Mouse (Mus musculus): ENCODE measurements around the gene Tulp4. TPM values are rescaled to one million over a fixed set of nuclear protein-coding genes. Genes with fewer than 3 reads are reported as not detected.
"Not testable (repeated sequence)": the region's sequence is repeated elsewhere in the genome, so short reads cannot be mapped to it uniquely, and the experiment has no call there.

Tulp4 gene
- polyA plus RNA-seq, 1 experiment = 37.1 TPM

DNA sequence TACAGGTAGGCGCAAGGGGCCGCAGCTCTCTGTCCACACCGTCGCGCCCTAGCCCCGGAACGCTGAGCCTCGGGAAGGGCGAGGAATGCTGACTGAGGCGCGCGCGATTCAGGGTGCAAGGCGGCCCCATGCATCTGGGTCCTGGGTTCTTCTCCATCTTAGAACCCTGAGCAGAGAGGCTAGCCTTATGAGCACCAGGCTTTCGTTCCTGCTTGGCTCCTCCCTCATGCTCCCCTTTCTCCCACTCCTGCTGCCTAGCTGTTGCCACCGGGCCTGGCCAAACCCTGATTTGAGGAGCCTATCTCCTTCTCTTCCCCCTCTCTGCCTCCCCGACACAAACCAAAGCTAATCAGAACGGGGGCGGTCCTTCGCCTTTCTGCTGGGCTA, 150.8 kb downstream of the Tulp4 start:
- H3K27ac ChIP-seq (replicated peaks; ENCODE audit: low read depth, low read length); H3K4me3 ChIP-seq (ENCODE audit: insufficient read depth, low read depth, low read length); H3K4me1 ChIP-seq (ENCODE audit: control insufficient read depth, insufficient read depth, insufficient read length, low read length): not testable (repeated sequence)

DNA sequence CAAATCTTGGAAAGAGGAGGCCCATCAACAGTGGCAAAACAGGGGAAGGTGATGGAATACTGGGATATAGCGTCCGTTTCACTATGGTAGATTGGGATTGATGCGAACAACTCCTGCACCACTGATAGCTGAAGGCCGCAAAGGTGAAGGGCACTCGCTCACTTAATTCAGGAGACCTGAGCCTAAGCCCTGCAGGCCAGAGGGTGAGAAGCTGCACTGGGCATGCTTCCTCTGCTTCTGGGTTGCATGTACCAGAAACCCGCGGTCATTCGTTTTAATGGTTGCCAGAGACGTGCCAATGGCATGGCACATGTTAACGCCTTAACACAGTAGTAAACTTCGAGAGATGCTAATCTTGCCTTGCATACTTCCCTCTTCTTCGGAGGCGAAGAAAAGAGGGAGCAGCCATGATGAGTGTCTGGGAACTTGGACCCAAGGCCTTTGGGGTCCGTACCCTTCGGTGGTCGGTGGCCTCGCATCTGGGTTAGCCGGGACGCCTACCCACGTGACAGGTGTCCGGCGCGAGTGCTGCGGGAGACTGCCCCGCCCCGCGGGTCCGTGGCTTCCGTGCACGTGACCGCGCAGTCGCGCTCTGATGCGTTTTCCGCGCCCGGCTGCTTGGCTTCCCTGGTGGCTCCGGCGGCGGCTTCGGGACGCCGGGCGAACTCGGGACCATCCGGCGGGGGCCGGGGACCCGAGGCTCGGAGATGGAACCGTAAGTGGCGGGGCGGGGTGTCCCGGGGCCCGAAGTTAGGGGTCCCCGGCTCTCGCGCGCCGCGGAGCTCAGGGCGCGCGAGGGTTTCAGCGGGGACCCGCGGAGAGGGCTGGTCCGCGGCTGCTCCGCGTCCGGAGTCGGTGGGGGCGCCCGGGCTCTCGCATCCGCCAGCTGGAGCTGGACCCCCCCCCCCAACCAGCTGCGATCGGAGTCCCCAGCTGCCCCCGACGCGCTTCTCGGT, 163.9 kb downstream of the Tulp4 start:
- H3K4me1 ChIP-seq (ENCODE audit: control insufficient read depth, insufficient read depth, insufficient read length, low read length); H3K27ac ChIP-seq (replicated peaks; ENCODE audit: low read depth, low read length): not testable (repeated sequence)
- H3K4me3 ChIP-seq (ENCODE audit: insufficient read depth, low read depth, low read length) = peak overlapping the region; percentile 57

DNA sequence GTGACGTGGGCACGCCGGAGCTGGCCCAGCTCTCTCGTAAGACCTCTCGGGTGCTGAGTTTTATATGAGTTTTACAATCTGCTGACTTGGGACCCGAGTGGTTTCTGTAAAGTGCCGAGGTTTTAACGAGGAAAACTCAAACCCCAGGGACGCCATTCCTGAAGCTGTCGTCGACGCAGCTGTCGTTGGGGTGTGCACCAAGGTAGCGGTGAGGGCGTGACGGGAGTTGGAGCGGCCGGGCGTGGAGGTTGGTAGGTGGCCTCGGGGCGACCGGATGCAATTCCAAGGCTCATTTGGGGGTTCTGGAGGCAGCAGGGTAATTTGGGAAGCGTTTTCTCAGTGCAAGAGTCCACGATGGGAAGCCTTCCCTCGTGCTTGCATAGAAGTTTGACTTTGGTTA, 164.6 kb downstream of the Tulp4 start:
- H3K27ac ChIP-seq (replicated peaks; ENCODE audit: low read depth, low read length) = not testable (repeated sequence)

DNA sequence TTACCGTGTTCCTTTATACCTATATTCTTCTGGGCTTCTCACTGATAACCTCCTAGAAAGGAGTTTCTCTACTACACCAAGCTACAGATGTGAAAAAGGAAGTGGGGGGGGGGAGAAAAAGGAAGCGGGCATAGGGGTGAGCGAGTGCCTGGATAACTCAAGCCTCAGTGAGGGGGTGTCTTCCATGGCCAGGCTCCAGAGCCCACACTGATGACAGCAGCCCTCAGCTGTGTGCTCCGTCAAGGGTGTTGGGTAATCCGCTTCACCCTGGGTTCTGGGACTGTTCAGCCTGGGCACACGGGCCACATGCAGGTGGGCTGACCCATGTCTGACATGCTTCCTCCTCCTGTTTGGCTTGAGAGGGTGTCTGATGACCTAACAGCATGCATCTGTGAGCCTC, 165.7 kb downstream of the Tulp4 start:
- not testable (repeated sequence) for H3K27ac ChIP-seq (replicated peaks; ENCODE audit: low read depth, low read length); H3K4me3 ChIP-seq (ENCODE audit: insufficient read depth, low read depth, low read length); H3K4me1 ChIP-seq (ENCODE audit: control insufficient read depth, insufficient read depth, insufficient read length, low read length)

More for the DNA sequence above, 164.6 kb downstream of the Tulp4 start:
- peak overlapping the region; percentile 57 for H3K4me3 ChIP-seq (ENCODE audit: insufficient read depth, low read depth, low read length)
- not testable (repeated sequence) for H3K4me1 ChIP-seq (ENCODE audit: control insufficient read depth, insufficient read depth, insufficient read length, low read length)

DNA sequence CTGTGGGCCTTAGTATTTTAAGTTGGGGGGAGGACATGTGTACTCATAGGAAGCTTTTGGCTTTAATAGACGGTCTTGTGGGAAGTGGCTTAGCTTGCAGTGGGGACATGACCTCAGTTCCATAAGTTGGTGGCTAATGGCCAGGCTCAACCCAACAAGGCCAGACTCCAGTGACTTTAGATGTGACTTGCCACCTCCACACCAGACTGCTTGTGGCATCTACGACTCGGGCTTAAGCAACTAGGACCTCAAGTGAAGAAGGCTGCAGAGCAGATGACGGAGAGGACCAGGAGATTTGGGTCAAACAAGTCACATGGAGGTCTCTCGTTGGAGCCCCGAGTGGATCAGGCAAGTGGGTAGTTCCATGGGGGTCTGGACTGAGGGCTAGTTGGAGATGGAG, 168.5 kb downstream of the Tulp4 start:
- H3K4me3 ChIP-seq (ENCODE audit: insufficient read depth, low read depth, low read length); H3K27ac ChIP-seq (replicated peaks; ENCODE audit: low read depth, low read length): not testable (repeated sequence)

DNA sequence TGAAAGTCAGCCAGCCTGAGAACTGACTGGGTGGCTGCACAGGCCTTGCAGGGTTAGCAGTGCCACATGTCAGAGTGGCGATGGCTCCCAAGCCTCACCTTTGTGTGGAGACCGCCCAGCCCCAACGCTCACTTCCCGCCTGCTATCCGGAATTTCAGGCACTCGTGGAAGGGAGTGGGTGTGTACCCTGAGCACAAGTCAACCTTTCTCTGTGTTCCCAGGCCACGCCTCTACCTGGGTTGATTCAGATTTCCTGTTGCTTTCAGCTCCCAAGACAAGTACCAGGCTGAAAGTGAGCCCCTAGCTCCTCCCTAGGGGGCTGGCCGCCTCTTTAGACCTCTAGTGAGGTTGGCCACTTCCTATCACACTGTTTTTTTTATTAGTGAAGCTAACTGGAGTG, 173.0 kb downstream of the Tulp4 start:
- not testable (repeated sequence) for H3K4me3 ChIP-seq (ENCODE audit: insufficient read depth, low read depth, low read length); H3K4me1 ChIP-seq (ENCODE audit: control insufficient read depth, insufficient read depth, insufficient read length, low read length); H3K27ac ChIP-seq (replicated peaks; ENCODE audit: low read depth, low read length)

More for the DNA sequence above, 168.5 kb downstream of the Tulp4 start:
- H3K4me1 ChIP-seq (ENCODE audit: control insufficient read depth, insufficient read depth, insufficient read length, low read length) = not testable (repeated sequence)

DNA sequence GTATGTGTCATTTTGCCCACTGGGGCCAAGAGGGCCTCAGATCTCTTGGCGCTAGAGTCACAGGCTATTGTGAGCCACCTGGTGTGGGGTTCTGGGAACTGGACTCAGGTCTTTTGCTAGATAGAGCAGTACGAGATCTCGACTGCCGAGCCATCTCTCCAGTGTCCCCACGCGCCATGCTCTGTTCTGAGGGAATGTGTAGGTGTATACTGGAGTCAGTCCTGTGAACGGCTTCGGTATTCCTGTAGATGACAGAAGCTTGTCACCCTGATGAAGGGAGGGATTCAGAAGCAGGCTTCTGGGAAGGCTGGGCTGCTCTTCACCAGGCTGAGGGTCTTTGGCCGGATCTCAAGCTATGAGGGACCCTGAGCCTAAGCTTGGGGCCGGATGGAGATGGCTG, 173.5 kb downstream of the Tulp4 start:
- H3K27ac ChIP-seq (replicated peaks; ENCODE audit: low read depth, low read length); H3K4me3 ChIP-seq (ENCODE audit: insufficient read depth, low read depth, low read length); H3K4me1 ChIP-seq (ENCODE audit: control insufficient read depth, insufficient read depth, insufficient read length, low read length): not testable (repeated sequence)

DNA sequence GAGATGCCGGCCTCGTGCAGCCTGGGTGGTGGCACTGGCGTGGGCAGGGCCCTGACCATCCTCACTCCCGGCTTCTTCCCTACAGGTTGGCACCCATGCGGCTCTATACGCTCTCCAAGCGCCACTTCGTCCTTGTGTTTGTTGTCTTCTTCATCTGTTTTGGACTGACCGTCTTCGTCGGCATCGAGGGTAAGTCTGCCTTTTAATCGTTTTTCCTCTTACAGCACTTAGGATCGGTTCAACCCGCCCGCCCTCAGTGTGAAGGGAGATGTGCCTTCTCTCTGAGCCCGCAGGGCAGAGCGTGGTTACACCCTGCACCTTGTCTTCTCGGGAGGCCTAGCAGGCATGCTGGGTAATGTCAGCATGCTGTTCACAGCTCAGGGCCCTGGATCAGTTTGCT, 174.3 kb downstream of the Tulp4 start:
- H3K4me3 ChIP-seq (ENCODE audit: insufficient read depth, low read depth, low read length); H3K27ac ChIP-seq (replicated peaks; ENCODE audit: low read depth, low read length); H3K4me1 ChIP-seq (ENCODE audit: control insufficient read depth, insufficient read depth, insufficient read length, low read length): not testable (repeated sequence)

DNA sequence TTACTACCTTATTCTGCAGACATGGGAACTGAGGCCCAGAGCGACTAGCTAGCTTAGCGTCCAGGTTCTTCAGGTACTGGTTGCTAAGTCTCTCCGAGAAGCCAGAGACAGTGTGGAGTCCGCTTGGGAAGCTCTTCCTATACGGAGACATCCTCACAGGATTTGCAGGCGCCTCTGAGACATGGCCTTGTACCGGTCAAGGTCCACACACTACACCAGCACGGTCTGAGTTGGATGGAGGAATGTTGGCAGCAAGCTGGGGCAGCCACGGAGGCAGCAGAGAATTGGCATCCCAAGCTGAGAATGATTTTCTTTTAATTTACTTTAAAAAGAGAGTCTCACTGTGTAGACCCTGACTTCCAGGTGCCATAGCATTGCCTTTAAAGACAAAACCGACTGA, 176.9 kb downstream of the Tulp4 start:
- H3K4me3 ChIP-seq (ENCODE audit: insufficient read depth, low read depth, low read length); H3K4me1 ChIP-seq (ENCODE audit: control insufficient read depth, insufficient read depth, insufficient read length, low read length); H3K27ac ChIP-seq (replicated peaks; ENCODE audit: low read depth, low read length): not testable (repeated sequence)

DNA sequence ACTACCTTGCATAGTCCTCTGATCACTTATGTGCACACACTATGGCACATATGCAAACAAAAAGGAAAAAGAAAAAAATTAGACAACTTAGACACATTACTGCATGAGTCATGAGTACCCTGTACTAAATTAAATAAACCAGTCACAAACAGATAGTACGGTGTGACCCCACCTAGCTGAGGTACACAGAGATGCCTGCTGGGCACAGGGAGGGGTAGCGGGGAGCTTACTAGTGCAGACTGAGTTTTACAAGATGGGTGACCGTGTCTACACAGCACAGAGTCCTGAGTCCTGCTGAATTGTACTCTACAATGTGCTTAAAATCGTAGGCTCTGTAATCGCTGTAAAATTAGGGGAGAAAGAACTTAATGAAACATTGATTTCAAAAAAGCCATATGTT, 179.9 kb downstream of the Tulp4 start:
- not testable (repeated sequence) for H3K4me1 ChIP-seq (ENCODE audit: control insufficient read depth, insufficient read depth, insufficient read length, low read length); H3K4me3 ChIP-seq (ENCODE audit: insufficient read depth, low read depth, low read length); H3K27ac ChIP-seq (replicated peaks; ENCODE audit: low read depth, low read length)

DNA sequence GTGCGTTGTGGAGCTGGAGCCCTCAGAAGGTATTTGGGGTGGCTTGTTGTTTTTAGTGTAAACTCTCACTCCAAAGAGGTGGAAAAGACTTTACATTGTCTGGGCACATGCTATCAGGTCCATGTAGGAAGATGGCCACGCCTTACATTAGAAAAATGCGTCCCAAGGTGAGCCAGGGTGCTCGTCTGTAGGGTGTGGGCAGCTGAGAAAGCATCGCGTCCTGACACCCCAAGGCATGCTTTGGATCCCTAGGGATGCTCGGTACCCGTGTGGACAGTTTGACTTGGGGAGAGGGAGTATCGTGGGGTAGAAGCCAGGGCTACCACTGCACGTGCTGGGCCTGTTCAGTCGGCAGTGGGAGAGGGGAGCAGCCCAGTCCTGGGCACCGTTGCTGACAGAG, 182.8 kb downstream of the Tulp4 start:
- not testable (repeated sequence) for H3K27ac ChIP-seq (replicated peaks; ENCODE audit: low read depth, low read length); H3K4me1 ChIP-seq (ENCODE audit: control insufficient read depth, insufficient read depth, insufficient read length, low read length); H3K4me3 ChIP-seq (ENCODE audit: insufficient read depth, low read depth, low read length)

DNA sequence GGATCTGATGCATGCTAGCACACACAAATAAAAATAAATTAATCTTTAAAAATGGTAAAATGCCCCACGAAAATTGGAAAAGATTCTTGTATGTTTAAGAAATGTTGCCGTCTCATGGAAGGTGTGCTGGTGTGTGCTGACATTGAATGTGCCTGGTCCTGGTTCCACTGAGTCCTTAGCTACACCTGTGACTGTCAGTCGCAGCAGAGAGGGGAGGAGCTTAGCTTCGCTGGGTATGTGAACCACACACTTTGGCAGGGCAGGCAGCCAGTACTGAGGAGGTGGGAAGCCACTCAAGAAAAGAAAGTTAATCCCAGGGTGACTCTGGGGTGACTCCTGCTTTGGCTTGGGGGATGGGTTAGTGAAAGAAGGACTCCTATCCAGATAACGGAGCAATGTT, 187.6 kb downstream of the Tulp4 start:
- H3K27ac ChIP-seq (replicated peaks; ENCODE audit: low read depth, low read length); H3K4me3 ChIP-seq (ENCODE audit: insufficient read depth, low read depth, low read length); H3K4me1 ChIP-seq (ENCODE audit: control insufficient read depth, insufficient read depth, insufficient read length, low read length): not testable (repeated sequence)

DNA sequence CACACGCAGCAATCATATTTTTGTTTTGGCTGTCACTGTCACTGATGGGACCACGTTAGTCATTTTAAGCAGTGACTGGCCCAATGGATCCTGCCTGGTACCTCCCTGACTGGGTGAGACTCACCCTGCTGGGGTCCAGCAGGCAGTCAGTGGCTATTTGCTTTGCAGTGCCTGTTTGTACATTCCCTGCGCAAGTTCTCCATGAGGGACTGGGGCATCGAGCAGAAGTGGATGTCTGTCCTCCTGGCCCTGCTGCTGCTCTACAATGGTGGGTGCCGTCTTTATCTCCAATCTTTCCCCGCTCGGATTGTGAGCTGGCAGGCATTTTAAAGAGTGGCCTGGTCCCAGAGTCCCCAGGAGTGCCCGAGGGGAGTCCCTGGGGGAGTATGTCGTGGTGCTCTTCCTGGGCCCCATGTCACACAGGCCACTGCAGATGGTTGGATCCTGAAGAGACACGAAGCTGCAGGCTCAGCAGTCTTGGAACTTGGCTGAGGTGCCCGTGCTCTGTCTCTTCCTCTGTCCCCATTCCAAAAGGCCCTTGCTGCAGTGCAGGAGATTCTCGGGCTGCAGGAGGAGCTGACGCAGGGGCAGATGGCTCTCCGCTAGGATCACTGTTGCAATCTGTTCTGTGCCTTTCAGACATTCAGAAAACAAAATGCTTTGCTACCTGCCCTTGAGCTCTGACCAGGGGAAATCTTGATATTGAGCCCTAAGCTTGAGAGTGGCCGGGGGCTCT, 191.0 kb downstream of the Tulp4 start:
- not testable (repeated sequence) for H3K4me1 ChIP-seq (ENCODE audit: control insufficient read depth, insufficient read depth, insufficient read length, low read length); H3K27ac ChIP-seq (replicated peaks; ENCODE audit: low read depth, low read length); H3K4me3 ChIP-seq (ENCODE audit: insufficient read depth, low read depth, low read length)

DNA sequence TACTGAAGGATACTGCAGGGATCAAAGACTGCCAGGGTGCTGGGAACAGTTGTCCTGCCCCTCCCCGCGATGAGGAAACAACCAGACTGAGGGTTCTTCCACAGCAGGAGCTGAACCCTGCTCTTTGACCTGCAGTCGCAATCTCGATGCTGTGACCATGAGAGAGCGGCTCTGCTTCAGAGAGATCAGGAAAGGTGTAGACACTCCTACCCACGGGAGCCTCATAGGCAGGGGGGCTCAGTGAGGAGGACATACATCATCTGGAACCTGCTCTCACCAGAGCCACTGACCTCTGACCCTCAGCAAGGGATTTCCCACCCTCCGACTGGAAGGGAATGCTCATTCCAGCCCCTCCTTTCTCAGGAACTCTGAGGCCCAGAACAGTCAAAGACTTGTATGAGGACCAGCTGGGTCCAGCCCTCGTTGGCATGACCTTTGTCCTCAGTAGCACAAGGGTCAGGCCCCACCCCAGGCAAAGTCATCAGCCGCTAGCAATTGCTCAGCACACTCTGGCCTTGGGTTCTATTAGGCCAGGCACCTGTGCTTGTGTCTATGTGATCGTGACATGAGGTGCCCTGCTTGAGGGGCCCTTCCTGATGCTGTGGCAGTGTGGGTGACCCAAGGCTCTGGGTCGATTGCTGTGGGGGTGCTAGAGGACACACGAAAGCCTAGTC, 194.1 kb downstream of the Tulp4 start:
- not testable (repeated sequence) for H3K27ac ChIP-seq (replicated peaks; ENCODE audit: low read depth, low read length); H3K4me1 ChIP-seq (ENCODE audit: control insufficient read depth, insufficient read depth, insufficient read length, low read length); H3K4me3 ChIP-seq (ENCODE audit: insufficient read depth, low read depth, low read length)

Data from brown adipose tissue, adult 24 weeks (tissue).